Mouse (Mus musculus): ENCODE results near the gene Tmc6. TPM values are rescaled to one million over a fixed set of nuclear protein-coding genes. Genes with fewer than 3 reads are reported as not detected.

Tmc6 gene
- polyA plus RNA-seq, 1 experiment: 4.3 TPM

DNA sequence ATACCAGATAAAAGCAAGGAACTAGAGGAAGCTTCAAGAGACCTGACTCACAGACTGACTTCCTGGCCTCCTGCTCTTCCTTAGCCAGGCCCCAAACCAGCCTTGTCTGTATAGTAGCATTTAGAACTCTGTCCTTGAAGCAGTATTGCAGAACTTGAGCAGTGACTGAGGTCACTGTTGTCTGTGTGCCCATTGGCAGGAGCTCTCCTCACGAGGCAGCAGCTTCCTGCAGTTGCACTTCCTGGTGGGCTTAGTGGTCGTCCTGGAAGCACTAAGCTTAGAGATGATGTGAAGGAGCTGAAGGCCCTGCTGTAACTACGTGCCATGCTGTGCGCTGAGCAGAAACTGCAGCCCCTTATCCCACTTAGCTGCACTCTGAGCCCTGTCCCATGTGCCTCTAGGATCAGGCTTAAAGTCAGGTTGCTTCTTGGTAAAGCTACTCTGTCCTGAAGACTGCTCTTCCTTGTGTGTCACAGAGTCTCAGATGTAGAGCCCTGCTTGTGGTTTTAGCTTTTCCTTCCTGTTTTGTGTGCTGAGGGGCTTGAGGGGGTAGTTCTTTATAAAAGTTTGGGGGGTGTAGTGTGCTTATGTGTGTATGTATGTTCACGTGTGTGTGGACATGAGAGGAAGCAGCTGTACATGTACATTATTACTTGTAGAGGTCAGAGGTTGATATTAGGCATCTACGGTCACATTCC is 57.2 kb downstream of the Tmc6 start:
- TF ChIP-seq POLR2A (IDR thresholded peaks at IDR 0.05; ENCODE audit: borderline replicate concordance, extremely low read depth, insufficient read depth, insufficient read length, poor library complexity, severe bottlenecking): no peak
- TF ChIP-seq CTCF (IDR thresholded peaks at IDR 0.05; ENCODE audit: borderline replicate concordance, extremely low read depth, insufficient read depth, insufficient read length): no peak
- no peak for DNase-seq (ENCODE audit: low read depth)

DNA sequence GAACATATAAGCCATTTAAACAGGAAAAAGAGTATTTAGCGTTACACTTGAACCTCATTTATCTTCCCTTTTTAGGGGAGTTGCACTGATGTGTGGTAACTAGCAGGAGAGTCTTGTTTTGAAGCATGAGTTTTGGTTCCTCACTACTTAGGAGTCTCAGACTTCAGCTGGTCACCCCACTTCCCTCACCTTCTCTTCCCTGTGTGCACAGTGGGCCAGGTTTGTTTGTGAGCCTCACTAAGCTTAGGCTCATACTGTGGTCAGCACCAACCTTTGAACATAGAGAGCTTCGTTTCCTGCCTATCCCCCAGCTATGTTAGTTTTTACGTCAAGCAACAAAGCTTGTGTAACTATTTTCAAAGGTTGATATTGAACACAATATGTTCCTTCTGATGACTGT is 63.2 kb downstream of the Tmc6 start:
- DNase-seq (ENCODE audit: low read depth): no peak
- TF ChIP-seq POLR2A (IDR thresholded peaks at IDR 0.05; ENCODE audit: borderline replicate concordance, extremely low read depth, insufficient read depth, insufficient read length, poor library complexity, severe bottlenecking) (no peak), CTCF (IDR thresholded peaks at IDR 0.05; ENCODE audit: borderline replicate concordance, extremely low read depth, insufficient read depth, insufficient read length) (no peak)

Other genes with a start within 250 kb of the Tmc6 start
- gene Tnrc6c, start 127.9 kb downstream of the Tmc6 start, polyA plus RNA-seq (2012; rRNA removed): 54.3 and 82.0 TPM in 2 replicates
- 1.3 and 1.9 TPM in 2 replicates for gene Tmc8, start 122 bp downstream of the Tmc6 start, polyA plus RNA-seq (2012; rRNA removed)
- gene 6030468B19Rik, start 15.5 kb upstream of the Tmc6 start, polyA plus RNA-seq (2012; rRNA removed): 0.07 and 0.10 TPM in 2 replicates
- gene Gm20708, start 27.5 kb upstream of the Tmc6 start, polyA plus RNA-seq (2012; rRNA removed): 0.11 and 1.2 TPM in 2 replicates
- gene Syngr2, start 27.5 kb upstream of the Tmc6 start, polyA plus RNA-seq (2012; rRNA removed): 12.9 and 13.6 TPM in 2 replicates
- 4.5 and 6.7 TPM in 2 replicates for gene Afmid, start 43.7 kb upstream of the Tmc6 start, polyA plus RNA-seq (2012; rRNA removed)
- gene Tk1, start 43.9 kb upstream of the Tmc6 start, polyA plus RNA-seq (2012; rRNA removed): 31.1 and 76.6 TPM in 2 replicates
- 31.8 and 61.9 TPM in 2 replicates for gene Birc5, start 67.1 kb upstream of the Tmc6 start, polyA plus RNA-seq (2012; rRNA removed)
- 0.10 TPM in 1 of 2 replicates, not detected in the other for gene Tmem235, start 78.6 kb upstream of the Tmc6 start, polyA plus RNA-seq (2012; rRNA removed)
- 5.5 and 5.6 TPM in 2 replicates for gene Tha1, start 91.3 kb upstream of the Tmc6 start, polyA plus RNA-seq (2012; rRNA removed)
- 8.4 and 13.6 TPM in 2 replicates for gene Socs3, start 187.8 kb upstream of the Tmc6 start, polyA plus RNA-seq (2012; rRNA removed)
- 48.5 and 55.7 TPM in 2 replicates for gene Pgs1, start 204.1 kb upstream of the Tmc6 start, polyA plus RNA-seq (2012; rRNA removed)

All from brain, embryonic 14.5 days (tissue).